Mouse (Mus musculus) cerebellum, postnatal 36 days (tissue): ENCODE results near the gene Gdpgp1.
A peak's percentile ranks its signal among the peaks of the same experiment; 100 is the strongest.

ENCODE experiments used
- DNase-seq, 2 experiments: peaks; one replicate each; pipeline ENCODE4 v3.0.0; 2021 to 2022; ENCODE audit warnings: mixed read lengths in 2 of 2

Gene Gdpgp1

GRCm38 (mm10) chr7:80227065-80227464 lies 5.6 kb upstream of the Gdpgp1 start:
- no peak for DNase-seq

- DNase-seq: no peak
These were observed 2.5 kb upstream of the Gdpgp1 start for GRCm38 (mm10) chr7:80230196-80230595.

GRCm38 (mm10) chr7:80231971-80232488 lies 635 bp upstream of the Gdpgp1 start:
- DNase-seq: no peak

DNA sequence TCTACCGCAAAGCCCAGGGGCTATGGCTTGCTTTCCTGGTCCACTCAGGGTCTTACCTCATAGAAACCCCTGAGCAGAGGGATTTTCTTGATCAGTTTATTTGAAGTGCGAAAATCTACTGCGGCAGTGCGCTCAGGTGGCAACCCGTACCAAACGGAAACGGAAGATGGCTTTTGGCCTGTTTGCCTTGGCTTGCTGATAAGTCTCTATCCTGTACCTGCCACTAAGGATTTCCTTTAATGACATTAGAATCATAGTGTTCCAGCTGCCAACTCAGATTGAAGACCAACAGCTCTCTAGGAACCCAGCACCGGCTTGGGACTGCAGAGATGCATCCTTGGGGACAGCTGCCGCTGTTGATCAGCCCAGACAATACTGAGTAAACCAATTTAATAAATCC lies 1.1 kb downstream of the Gdpgp1 start:
- DNase-seq: no peak

DNA sequence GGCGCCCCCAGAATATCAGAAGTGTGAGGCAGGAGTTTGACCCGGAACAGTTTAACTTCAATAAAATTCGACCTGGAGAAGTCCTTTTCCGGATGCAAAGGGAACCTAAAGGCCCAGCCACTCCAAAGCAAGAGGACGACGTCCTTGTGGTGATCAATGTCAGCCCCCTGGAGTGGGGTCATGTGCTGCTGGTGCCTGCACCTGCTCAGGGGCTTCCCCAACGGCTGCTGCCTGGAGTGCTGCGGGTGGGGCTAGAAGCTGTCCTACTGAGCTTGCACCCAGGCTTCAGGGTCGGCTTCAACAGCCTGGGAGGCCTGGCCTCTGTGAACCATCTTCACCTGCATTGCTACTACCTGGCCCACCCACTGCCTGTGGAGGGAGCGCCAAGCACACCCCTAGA lies 5.9 kb downstream of the Gdpgp1 start:
- DNase-seq: no peak

GRCm38 (mm10) chr7:80241661-80242060 lies 9.0 kb downstream of the Gdpgp1 start:
- DNase-seq: no peak

DNA sequence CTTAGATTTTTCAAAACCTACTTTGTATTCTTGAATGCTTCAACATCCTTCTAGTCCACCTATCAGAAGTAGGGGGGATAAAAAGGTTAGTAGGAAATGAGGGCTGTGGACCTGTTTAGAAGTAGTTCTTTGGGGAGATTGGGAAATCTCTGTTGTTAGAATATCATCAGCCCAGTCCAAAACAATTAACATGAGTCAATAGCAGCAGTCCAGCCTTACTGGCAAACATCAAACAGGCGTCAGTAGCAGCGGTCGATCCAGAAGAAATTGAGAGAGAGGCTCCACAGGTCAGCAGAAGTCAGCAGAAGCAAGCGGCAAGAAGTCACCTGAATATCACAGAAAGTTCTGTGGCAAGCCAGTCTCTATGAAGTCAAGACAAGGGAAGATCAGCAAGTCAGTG lies 12.2 kb downstream of the Gdpgp1 start:
- DNase-seq: no peak

DNA sequence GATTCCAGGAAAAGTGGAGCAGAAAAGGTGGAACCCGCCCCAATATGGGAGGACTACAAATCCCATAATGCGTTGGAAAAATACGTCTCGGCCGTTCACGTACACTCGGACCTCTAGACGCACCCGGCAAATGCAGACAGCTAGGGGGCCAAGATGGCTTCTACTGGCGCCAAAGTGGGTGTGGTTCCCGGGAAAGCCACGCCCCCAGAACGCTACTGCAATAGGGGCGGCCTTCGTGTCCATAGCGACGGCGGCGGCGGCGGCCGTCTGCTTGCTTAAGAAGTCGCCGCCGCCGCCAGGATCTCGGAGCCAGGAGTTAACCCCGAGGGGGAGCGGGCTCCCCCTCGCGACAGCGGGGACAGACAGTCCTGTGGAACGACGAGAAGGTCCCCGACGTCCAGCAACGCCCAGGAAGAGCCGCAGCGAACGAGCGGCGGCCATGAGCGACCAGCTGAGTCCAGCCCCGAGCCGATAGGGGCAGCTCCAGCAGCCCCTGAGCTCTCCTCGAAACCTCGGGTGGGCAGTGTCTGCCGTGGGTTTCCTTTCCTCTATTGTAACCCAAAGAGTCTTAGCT lies 13.6 kb downstream of the Gdpgp1 start, which contains the start of gene Ttll13:
Ttll13 (plus strand) TSS at position 229 of the 574 bp plus-strand sequence.
- peak; percentile 94 to 96 for DNase-seq

DNA sequence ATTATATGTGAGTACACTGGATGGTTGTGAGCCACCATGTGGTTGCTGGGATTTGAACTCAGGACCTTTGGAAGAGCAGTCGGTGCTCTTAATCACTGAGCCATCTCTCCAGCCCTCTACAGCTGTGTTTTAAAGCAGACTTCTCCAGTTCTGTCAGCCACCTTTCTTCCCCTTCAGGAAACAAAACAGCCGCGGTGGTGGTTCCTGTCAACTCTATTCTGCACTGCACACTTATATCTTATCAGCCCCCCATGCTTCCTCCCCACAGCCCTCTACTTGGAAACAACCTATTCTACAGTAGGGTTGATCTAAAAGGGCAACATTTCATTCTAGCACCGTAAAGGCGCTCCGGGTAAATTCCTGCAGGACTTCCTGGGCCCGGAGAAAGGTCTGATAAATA lies 14.2 kb downstream of the Gdpgp1 start:
- DNase-seq: no peak

DNA sequence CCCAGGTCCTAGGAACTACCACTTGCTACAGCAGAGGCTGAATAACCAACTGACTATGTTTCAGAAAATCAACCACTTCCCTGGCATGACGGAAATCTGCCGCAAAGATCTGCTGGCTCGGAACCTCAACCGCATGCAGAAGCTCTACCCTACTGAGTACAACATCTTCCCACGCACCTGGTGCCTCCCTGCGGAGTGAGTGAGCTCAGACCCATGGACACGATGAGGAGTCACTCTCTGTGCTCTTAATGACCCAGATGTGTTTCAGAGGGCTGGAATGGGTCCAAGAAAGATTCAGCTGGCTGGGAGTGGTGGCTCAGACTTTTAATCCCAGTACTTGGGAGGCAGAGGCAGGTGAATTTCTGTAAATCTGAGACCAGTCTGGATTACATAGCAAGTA lies 19.8 kb downstream of the Gdpgp1 start:
- no peak for DNase-seq

GRCm38 (mm10) chr7:80252886-80253285 lies 20.2 kb downstream of the Gdpgp1 start:
- no peak for DNase-seq

GRCm38 (mm10) chr7:80255981-80256380 lies 23.3 kb downstream of the Gdpgp1 start:
- DNase-seq: no peak

DNA sequence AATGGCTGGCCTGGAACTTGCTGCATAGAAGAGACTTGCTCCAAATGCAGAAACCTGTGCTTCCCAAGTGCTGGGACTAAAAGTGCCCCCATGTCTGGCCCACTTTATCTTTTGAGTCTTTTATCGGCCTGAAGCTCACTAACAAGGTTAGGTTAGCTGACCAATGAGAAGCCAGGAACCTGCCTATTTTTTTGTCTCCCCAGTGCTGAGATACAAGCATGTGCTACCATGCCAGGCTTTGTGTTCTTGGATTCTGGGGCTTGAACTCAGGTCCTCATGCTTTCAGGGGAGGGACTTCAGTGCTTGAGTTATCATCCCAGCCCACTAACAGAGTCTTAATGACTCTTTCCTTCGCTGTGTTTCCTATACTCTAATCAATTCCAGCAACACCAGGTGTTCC lies 25.0 kb downstream of the Gdpgp1 start:
- no peak for DNase-seq

GRCm38 (mm10) chr7:80260625-80261371 lies 28.1 kb downstream of the Gdpgp1 start, which contains the start of gene Ngrn:
Ngrn (plus strand) TSS chr7:80261215.
- DNase-seq: peak; percentile 85

DNA sequence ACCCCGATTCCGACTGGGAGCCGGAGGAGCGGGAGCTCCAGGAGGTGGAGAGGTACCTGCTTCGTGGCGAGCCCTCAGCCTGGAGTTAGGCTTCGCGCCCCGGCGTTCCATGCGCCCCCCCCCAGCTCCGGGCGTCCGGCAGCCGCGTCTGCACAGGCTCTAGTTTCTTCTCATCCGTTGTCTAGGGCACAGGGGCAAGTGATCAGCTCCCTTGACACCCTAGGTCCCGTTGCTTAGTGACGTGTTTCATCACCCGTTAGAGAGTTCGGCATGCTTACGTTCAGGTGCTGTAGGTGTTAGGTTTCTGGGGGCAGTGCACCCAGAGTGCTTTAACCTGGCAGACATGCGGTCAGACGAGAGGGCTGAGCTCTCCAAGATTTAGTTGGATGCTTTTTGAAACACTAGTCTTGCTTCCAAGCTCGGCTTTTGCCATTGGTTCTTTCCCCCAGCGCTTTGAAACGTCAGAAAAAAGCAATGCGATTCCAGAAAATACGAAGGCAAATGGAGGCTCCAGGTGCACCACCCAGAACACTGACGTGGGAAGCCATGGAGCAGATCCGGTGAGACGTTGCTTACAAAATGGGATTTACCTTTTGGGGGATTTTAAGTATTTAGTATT lies 28.8 kb downstream of the Gdpgp1 start:
- DNase-seq: no peak

DNA sequence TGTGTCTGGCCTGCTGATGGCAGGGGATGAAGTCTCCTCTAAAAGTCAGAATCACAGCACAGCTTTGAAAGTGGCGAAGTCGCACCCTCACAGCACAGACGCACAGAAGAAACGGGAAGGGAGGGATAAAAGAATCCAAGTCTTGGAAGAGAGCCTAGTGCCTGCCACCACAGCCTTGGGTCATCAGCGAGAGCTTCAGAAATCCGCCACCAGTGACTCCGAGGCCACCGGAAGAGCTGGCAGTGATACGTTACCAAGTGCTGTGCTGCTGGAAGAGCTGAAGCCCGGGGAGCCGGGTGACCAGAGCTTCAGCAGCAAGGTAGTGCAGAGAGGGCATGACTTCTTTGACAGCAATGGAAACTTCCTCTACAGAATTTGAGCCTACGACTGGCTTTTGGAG lies 31.9 kb downstream of the Gdpgp1 start:
- DNase-seq: no peak

GRCm38 (mm10) chr7:80267764-80268163 lies 35.1 kb downstream of the Gdpgp1 start:
- DNase-seq: no peak

DNA sequence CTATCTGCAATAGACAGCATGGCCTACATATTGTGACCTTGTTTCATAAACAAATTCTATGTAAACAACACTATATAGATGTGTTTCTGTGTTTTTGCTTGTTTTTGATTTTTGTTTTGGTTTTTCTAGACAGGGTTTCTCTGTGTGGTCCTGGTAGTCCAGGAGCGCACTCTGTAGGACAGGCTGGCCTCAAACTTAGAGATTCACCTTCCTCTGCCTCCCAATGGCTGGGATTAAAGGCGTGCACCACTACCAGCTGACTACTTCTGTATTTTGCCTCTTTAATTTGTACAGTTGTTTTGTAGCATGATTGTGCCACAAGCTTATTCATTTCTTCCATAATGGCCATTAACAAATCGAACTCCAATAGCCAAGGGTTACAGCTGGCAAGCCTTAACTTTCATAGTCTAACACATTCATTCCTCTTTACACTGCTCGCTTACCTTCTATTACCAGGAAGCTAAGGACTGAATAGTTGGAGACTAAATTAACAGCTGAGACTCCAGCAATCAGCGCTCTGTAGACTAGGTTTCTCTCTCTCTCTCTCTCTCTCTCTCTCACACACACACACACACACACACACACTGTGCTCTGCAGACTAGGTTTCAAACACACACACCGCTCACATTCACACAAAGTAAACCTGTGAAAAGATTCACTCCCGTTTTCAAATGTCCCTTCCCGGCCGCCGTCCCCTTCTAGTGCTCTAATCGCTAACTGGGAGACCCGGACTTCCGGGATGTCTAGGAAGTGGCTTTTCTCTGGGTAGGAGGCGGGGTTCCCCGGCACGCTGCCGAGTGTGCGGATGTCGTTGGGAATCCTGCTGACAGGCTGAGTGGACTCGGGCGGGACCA lies 36.5 kb downstream of the Gdpgp1 start, which contains the start of gene Vps33b:
Vps33b (plus strand) TSS at position 753 of the 854 bp plus-strand sequence.
- DNase-seq: peak; percentile 99

GRCm38 (mm10) chr7:80269751-80270255 lies 37.1 kb downstream of the Gdpgp1 start:
- peak; percentile 65 to 67 for DNase-seq

DNA sequence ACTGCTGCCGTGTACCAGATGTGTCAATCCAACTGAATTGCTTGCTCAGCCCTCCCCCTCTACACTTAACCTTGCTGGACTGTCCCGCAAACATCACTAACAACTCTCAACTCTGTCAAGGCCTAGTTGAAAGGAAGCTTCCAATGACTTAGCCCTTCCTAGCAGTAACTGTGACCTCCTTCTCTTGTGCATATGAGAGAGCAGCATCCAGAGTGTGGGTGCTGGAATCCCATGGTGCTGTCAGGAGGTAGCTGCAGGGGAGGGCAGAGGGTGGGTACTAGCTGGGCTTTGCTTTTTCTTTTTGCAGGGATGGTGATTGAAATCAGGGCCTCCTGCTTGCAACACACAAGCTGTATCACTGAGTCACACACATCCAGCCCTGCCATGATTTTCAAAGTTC lies 40.8 kb downstream of the Gdpgp1 start:
- no peak for DNase-seq

DNA sequence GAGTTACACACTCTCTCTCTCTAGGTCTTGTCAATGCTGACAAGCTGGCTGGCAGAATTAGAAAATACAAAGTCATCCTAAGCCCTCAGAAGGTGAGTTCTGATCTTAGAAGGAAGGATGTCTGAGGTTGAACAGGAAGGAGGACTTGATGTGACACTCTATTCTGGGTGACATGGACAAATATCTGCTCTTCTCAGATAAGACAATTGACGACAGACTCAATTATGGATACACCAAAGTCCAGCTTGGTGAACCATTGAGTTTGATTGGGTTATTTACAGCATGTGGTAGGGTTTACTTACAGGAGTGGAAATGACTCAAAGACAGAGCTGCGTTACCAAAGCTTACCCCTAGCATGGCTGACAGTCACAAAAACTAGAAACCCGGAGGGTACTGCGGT lies 43.7 kb downstream of the Gdpgp1 start:
- no peak for DNase-seq

DNA sequence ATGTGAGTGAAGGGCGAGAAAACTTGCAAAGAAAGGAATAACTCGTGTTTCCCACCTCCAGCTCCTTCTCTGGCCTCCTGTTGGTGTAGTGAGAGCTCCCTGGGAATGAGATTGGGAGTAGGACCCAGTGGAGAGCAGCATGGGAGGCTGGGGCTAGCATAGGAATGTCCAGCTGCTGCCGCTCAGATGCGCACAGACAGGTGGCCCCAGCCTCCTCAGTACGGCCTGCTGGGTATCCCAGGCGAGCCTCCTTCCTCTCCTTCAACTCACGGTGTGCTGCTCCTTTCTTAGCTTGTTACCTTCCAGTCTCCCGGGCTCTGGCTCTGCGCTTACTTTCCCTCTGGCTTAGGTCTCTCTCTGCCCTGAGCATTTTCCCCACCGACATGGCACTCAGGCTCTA lies 47.4 kb downstream of the Gdpgp1 start:
- no peak for DNase-seq

- no peak for DNase-seq
These were observed 48.3 kb downstream of the Gdpgp1 start for GRCm38 (mm10) chr7:80280998-80281397.
